Mouse (Mus musculus): ENCODE results near the gene Lsm2. TPM values are rescaled to one million over a fixed set of nuclear protein-coding genes. Genes with fewer than 3 reads are reported as not detected.
"Not testable (repeated sequence)": the region's sequence is repeated elsewhere in the genome, so short reads cannot be mapped to it uniquely, and the experiment has no call there.

Lsm2 gene
- polyA plus RNA-seq, 1 experiment from 2014 or later: 159 TPM

DNA sequence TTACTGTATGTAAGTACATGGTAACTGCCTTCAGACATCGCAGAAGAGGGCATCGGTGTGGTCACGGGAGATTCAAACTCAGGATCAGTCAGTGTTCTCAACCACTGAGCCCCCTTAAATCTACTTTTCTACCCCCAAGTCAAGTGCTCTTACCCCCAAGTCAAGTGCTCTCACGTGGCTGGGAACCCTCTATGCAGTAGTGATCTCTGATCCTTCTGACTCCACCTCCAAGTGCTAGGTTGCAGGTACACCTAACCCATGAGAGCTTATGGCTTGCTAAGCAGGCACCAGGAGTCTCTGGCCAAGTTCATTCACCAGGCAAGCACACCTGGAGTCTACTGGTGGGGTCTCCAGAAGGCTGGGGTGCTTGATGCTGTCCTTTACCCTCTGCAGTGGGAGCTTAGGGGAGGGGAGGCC is 32.1 kb upstream of the Lsm2 start:
- no peak for ATAC-seq (ENCODE audit: insufficient number of reproducible peaks, low FRiP score, low TSS enrichment, low read depth)

DNA sequence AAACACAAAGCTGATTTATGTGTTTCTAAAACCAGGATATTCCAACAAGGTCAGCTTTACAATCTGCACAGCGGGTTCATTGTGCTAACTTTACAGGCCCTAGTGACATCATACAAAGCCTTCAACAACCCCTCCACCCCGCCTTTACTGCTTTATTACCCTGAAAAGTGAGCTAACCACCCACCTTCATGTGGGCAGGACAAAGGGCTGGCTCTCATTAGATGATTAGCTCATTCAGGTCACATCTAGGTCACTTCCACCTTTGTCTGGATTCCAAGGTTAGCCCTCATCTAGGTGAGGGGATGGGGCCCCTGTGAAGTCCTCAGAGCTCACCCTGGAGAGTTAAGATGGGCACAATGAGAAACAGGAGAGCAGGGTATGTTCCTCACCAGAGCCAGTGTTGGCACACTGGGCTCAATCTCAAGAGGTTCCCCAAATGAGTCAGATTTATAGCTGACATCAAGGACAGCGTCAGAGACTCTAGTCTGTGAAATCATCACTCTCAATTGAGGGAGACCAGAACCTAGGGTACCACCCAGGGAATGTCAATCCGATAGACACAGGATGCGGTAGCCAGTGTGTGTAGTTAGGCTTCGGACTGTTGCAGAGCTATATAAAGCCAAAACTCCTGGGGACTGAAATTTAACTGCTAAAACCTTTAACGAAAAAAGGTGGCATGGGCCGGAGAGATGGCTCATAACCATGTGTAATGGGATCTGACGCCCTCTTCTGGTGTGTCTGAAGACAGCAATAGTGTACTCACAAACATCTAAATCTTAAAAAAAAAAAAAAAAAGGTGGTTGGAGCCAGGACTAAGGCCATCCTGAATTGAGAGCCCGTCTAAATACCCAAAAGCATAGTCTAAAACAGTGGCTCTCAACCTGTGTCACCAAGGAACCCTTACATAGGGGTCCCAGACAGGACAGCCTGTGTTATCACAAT is 30.9 kb upstream of the Lsm2 start:
- peaks cover 20% of the 10 kb centered on the region for H3K36me3 ChIP-seq
- peaks cover 12% of the 10 kb centered on the region for H3K27me3 ChIP-seq
- H3K9me3 ChIP-seq: no peaks in the 10 kb centered on the region
- H3K4me3 ChIP-seq: peak overlapping the region; percentile 88
- peak overlapping the region; percentile 96 for H3K9ac ChIP-seq
- H3K4me2 ChIP-seq: peak overlapping the region; percentile 66
- ATAC-seq (ENCODE audit: insufficient number of reproducible peaks, low FRiP score, low TSS enrichment, low read depth): no peak
- peak overlapping the region; percentile 91 for H3K27ac ChIP-seq
- H3K4me1 ChIP-seq: peaks cover 15% of the 10 kb centered on the region
- 18% methylated on average over 10 of the region's 10 CpGs for WGBS

More for the DNA sequence above, 32.1 kb upstream of the Lsm2 start:
- H3K36me3 ChIP-seq: peaks cover 20% of the 10 kb centered on the region
- H3K4me2 ChIP-seq: no peak overlapping the region
- no peak overlapping the region for H3K9ac ChIP-seq
- H3K4me1 ChIP-seq: peaks cover 15% of the 10 kb centered on the region
- H3K9me3 ChIP-seq: no peaks in the 10 kb centered on the region
- WGBS: 42% methylated on average over 4 of the region's 4 CpGs
- H3K27me3 ChIP-seq: peaks cover 2% of the 10 kb centered on the region; the same call in 1 of the 2 replicates
- no peak overlapping the region for H3K4me3 ChIP-seq
- no peak overlapping the region; the same call in 1 of the 2 replicates for H3K27ac ChIP-seq

DNA sequence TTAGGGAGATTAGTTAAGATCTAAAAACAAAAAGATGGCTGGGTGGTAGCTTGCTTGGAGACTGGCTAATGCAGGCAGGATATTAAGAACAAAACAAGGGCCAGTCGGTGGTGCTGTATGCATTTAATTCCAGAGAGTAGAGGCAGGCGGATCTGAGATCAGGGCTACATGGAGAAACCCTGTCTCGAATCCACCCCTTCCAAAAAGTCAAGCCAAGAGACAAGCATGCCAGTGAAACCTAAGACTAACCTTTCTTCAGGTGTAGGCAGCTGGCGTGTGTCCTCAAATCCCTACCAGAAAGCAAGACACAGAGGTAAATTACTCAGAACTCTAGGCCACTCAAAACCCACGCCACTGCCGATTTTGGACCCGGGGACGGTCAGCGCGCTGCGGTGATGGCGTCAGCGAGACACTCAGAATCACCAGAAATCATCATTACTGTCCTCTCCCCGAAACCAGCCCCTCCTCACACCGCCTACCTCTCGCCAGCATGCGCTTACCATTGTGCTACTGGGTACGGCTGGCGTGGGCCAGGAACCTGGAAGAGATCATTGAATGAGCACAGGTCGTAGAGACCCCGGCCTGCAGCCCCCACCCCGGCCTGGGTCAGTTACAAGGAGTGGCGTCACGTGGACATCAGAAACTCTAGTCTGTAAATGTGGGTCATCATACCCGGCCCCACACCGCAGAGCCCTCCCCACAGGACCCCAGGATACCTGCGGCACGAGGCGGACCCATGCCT is 29.9 kb upstream of the Lsm2 start:
- peak overlapping the region; percentile 96 for H3K9ac ChIP-seq
- under 1% methylated on average over 29 of the region's 29 CpGs for WGBS
- peak overlapping the region; percentile 66 for H3K4me2 ChIP-seq
- H3K36me3 ChIP-seq: peaks cover 20% of the 10 kb centered on the region
- no peaks in the 10 kb centered on the region for H3K9me3 ChIP-seq
- H3K27me3 ChIP-seq: peaks cover 16% of the 10 kb centered on the region
- H3K27ac ChIP-seq: peak overlapping the region; percentile 91
- peaks cover 15% of the 10 kb centered on the region for H3K4me1 ChIP-seq
- peak overlapping the region; percentile 88 for H3K4me3 ChIP-seq
- ATAC-seq (ENCODE audit: insufficient number of reproducible peaks, low FRiP score, low TSS enrichment, low read depth): peak; percentile 26; the same call in 1 of the 2 replicates

DNA sequence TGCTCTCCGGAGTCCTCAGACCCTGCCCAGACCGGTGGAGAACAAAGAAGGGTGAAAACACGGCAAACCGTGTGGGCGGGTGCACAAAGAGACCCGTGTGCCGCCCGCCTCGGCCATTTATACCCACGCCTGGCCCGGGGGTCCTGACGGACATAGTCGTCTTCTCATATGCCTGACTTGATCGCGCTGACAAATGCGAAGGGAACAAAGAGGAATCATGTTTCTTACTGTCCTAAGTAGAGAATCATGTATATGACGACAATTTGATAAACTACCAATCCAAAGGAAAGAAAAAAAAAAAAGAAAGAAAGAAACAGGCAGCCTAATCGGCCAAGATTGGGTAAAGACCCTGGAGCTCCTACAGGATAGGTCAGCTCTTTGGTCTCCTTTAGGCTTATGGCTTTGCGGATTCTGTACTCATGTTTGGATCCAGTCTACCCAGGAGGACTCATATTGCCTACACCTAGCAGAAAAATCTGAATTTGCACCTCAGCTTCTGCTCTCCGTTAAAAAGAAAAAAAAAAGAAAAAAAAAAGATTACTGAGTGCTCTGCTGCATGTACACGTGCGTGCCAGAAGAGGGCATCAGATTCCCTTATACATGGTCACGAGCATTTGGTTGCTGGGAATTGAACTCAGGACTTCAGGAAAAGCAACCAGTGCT is 29.2 kb upstream of the Lsm2 start:
- no peaks in the 10 kb centered on the region for H3K9me3 ChIP-seq
- H3K27ac ChIP-seq: peak overlapping the region; percentile 91
- peaks cover 15% of the 10 kb centered on the region for H3K4me1 ChIP-seq
- WGBS: under 1% methylated on average over 23 of the region's 23 CpGs
- peak overlapping the region; percentile 96 for H3K9ac ChIP-seq
- peaks cover 19% of the 10 kb centered on the region for H3K27me3 ChIP-seq
- peak; percentile 83 for ATAC-seq (ENCODE audit: insufficient number of reproducible peaks, low FRiP score, low TSS enrichment, low read depth)
- H3K4me2 ChIP-seq: peak overlapping the region; percentile 66
- H3K4me3 ChIP-seq: peak overlapping the region; percentile 88
- peaks cover 20% of the 10 kb centered on the region for H3K36me3 ChIP-seq

DNA sequence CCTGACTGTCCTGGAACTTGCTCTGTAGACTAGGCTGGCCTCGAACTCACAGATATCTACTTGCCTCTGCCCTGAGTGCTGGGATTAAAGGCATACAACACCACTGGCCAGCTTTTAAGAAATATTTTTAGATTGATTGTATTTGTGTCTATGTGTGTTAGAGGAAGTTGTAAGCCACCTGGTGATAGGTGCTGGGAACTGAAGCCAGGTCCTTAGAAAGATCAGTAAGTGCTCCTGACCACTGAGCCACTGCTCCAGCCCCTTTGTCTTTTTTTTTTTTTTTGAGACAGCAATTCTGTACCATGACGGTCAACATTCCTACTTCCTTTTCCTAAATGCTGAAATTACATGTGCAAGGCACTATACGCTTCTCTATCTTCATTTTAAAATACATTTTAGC is 28.4 kb upstream of the Lsm2 start:
- peaks cover 20% of the 10 kb centered on the region for H3K36me3 ChIP-seq
- peaks cover 19% of the 10 kb centered on the region for H3K27me3 ChIP-seq
- no peaks in the 10 kb centered on the region for H3K9me3 ChIP-seq
- no peak overlapping the region for H3K27ac ChIP-seq
- WGBS: 89% methylated on average over 3 of the region's 3 CpGs
- peaks cover 15% of the 10 kb centered on the region for H3K4me1 ChIP-seq
- peak overlapping the region; percentile 88; the same call in 1 of the 2 replicates for H3K4me3 ChIP-seq
- H3K4me2 ChIP-seq: peak overlapping the region; percentile 66; the same call in 1 of the 2 replicates
- no peak overlapping the region for H3K9ac ChIP-seq
- ATAC-seq (ENCODE audit: insufficient number of reproducible peaks, low FRiP score, low TSS enrichment, low read depth): no peak

DNA sequence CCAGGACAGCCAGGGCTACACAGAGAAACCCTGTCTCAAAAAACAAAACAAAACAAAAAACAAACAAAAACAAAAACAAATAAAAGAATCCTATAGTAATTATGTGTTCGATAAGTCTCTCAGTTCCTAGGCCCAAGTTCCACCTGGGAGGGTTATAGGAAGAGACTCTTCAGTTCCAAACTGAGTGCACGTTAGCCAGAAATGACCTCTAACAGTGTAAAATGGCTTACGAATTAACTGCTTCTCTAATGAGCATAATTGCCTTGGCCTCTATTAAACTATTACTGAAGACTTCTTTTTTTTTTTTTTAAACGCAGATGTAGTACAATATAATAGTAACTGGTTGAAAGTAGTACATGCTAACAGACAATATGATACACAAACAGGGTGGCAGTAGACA is 27.8 kb upstream of the Lsm2 start:
- ATAC-seq (ENCODE audit: insufficient number of reproducible peaks, low FRiP score, low TSS enrichment, low read depth): no peak
- Histone ChIP-seq H3K27me3 (peaks cover 19% of the 10 kb centered on the region), H3K9me3 (no peaks in the 10 kb centered on the region), H3K27ac (no peak overlapping the region), H3K9ac (no peak overlapping the region), H3K4me2 (no peak overlapping the region), H3K36me3 (peaks cover 20% of the 10 kb centered on the region), H3K4me1 (peaks cover 15% of the 10 kb centered on the region), H3K4me3 (no peak overlapping the region)
- 79% methylated on average over 4 of the region's 4 CpGs for WGBS

DNA sequence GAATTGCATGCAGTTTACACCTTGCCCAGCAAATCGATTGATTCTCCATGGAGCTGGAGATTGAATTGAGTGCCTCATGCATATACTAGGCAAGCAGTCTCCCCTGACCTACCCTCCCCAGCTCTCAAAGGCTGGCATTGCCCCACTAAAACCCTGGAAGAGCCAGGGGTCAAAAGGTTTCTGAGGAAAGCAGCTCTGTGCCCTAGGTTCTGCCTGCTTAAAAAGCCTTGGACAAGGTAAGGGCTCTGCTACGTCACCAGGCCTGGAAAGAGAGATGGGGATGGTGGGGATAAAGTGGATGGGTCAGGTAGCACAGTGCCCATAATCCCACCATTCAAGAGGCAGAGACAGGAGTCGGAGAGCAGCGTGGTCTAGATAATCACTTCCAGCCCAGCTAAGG is 26.8 kb upstream of the Lsm2 start:
- peaks cover 15% of the 10 kb centered on the region for H3K4me1 ChIP-seq
- H3K27ac ChIP-seq: no peak overlapping the region
- H3K27me3 ChIP-seq: peaks cover 19% of the 10 kb centered on the region
- H3K4me2 ChIP-seq: no peak overlapping the region
- ATAC-seq (ENCODE audit: insufficient number of reproducible peaks, low FRiP score, low TSS enrichment, low read depth): no peak
- no peak overlapping the region for H3K4me3 ChIP-seq
- H3K9me3 ChIP-seq: no peaks in the 10 kb centered on the region
- peaks cover 14% of the 10 kb centered on the region for H3K36me3 ChIP-seq
- WGBS: 66% methylated on average over 4 of the region's 4 CpGs
- H3K9ac ChIP-seq: no peak overlapping the region

DNA sequence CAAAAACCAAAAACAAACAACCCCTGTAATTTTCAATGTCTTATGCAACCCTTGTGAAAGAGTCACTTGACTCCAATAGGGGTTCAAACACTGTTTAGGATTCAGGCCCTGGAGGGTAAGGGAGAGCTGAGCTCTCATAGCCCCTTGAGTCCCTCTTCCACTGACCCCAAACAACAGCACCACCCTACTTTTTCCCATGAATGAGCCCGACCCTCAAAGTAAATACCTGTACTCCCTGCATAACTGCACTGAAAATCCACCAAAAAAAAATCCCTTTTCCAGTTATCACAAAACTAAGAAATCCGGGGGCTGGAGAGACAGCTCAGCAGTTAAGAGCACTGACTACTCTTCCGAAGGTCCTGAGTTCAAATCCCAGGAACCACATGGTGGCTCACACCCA is 25.8 kb upstream of the Lsm2 start:
- WGBS: 78% methylated on average over 3 of the region's 3 CpGs
- ATAC-seq (ENCODE audit: insufficient number of reproducible peaks, low FRiP score, low TSS enrichment, low read depth): no peak
- Histone ChIP-seq H3K9ac (no peak overlapping the region), H3K27me3 (peaks cover 19% of the 10 kb centered on the region), H3K4me3 (no peak overlapping the region), H3K9me3 (no peaks in the 10 kb centered on the region), H3K27ac (no peak overlapping the region), H3K4me1 (peaks cover 11% of the 10 kb centered on the region), H3K36me3 (peaks cover 4% of the 10 kb centered on the region; the same call in 1 of the 2 replicates), H3K4me2 (no peak overlapping the region; the same call in 1 of the 2 replicates)

DNA sequence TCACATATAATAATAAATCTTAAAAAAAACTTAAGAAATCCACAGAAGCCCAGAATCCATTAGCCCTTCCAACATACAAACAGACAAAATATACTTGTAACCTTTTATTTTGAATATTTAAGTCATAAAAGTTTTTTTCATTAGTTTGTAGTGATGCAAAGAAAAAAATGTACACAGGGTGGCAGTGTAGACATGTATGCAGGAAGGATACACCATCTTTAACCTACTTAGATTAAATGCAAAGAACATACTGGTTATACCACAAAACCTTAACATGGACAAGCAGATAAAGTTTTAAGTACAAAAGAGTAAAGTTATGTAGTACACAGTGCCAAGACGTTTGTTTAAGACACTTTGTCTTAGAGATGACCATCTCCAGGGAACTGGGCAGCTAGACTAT is 25.3 kb upstream of the Lsm2 start:
- H3K27me3 ChIP-seq: peaks cover 19% of the 10 kb centered on the region
- H3K9ac ChIP-seq: no peak overlapping the region
- H3K9me3 ChIP-seq: no peaks in the 10 kb centered on the region
- no peak overlapping the region; the same call in 1 of the 2 replicates for H3K4me2 ChIP-seq
- H3K4me1 ChIP-seq: peaks cover 7% of the 10 kb centered on the region
- WGBS: 37% methylated on average over 1 of the region's 1 CpGs
- no peak overlapping the region for H3K27ac ChIP-seq
- H3K36me3 ChIP-seq: no peaks in the 10 kb centered on the region
- ATAC-seq (ENCODE audit: insufficient number of reproducible peaks, low FRiP score, low TSS enrichment, low read depth): no peak
- H3K4me3 ChIP-seq: no peak overlapping the region

DNA sequence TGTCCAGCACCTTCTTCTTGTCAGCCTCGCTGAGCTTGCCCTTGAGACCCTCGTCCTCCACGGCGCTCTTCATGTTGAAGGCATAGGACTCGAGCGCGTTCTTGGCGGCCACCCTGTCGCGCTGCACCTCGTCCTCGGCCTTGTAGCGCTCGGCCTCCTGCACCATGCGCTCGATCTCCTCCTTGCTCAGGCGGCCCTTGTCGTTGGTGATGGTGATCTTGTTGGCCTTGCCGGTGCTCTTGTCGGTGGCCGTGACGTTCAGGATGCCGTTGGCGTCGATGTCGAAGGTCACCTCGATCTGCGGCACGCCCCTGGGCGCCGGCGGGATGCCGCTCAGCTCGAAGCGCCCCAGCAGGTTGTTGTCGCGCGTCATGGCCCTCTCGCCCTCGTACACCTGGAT is 24.4 kb upstream of the Lsm2 start:
- not testable (repeated sequence) for H3K9ac ChIP-seq; H3K4me1 ChIP-seq; H3K36me3 ChIP-seq; H3K4me3 ChIP-seq; H3K4me2 ChIP-seq; ATAC-seq (ENCODE audit: insufficient number of reproducible peaks, low FRiP score, low TSS enrichment, low read depth); H3K9me3 ChIP-seq; H3K27ac ChIP-seq
- WGBS: 24% methylated on average over 34 of the region's 40 CpGs
- peaks cover 19% of the 10 kb centered on the region for H3K27me3 ChIP-seq

DNA sequence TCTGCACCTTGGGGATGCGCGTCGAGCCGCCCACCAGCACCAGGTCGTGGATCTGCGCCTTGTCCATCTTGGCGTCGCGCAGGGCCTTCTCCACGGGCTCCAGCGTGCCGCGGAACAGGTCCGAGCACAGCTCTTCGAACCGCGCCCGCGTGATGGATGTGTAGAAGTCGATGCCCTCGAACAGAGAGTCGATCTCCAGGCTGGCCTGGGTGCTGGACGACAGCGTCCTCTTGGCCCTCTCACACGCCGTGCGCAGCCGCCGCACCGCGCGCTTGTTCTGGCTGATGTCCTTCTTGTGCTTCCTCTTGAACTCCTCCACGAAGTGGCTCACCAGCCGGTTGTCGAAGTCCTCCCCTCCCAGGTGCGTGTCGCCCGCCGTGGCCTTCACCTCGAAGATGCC is 23.7 kb upstream of the Lsm2 start:
- H3K27me3 ChIP-seq: peaks cover 19% of the 10 kb centered on the region
- not testable (repeated sequence) for H3K4me2 ChIP-seq; ATAC-seq (ENCODE audit: insufficient number of reproducible peaks, low FRiP score, low TSS enrichment, low read depth); H3K9ac ChIP-seq; H3K36me3 ChIP-seq; H3K27ac ChIP-seq; H3K9me3 ChIP-seq; H3K4me1 ChIP-seq; H3K4me3 ChIP-seq
- 37% methylated on average over 24 of the region's 40 CpGs for WGBS
